9 mouse cellular contexts compared by ENCODE assay signal in the genomic region with DNA sequence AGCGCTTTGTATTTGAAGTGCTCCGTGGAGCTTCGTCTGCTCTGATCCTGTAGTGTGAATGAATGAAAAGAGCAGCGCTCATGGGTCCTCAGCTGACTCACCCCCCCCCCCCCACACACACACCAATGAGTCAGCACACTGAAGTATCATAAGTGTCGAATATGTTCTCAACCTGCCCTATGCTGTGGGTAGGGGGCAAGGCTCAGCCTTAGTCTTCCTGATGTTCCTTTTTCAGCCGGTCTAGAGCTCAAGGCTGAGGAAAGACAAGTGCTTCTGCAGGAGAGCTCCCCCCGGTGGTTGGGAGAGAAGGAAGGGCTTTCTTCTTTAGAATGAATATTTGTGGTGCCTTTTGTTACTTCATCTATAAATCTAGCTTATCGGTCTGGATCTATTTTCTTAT. TPM values are rescaled to one million over a fixed set of nuclear protein-coding genes. Genes with fewer than 3 reads are reported as not detected.
A peak's percentile ranks its signal among the peaks of the same experiment; 100 is the strongest.
DNase-seq lines count a peak whose midpoint lies in the region; ATAC-seq and TF ChIP-seq lines count a peak whose summit lies in the region.
"Had no signal": no experiment of that assay in that cellular context is flagged by ENCODE, and none has a peak within 500 bp of the region (broad histone marks: within the 10 kb centered on the region; RNA-seq: fewer than 3 reads in every experiment).

No protein-coding gene starts in this region.

- 62% methylated on average over 8 of the region's 8 CpGs for whole genome bisulfite sequencing in hindbrain, embryonic 10.5 days
- WGBS in hindbrain, embryonic 13.5 days: 59% methylated on average over 8 of the region's 8 CpGs
- WGBS in kidney, embryonic 15.5 days: 64% methylated on average over 8 of the region's 8 CpGs

- peak; percentile 6 for DNase-seq in hindbrain, embryonic 10.5 days (ENCODE audit: low spot score)
- peak; percentile 7 for DNase-seq in c-Kit-positive CD71-positive TER-119-negative erythroid progenitor cells, embryonic 14.5 days (ENCODE audit: low read depth)
- DNase-seq in spleen, adult 18-20 months: no peak
- DNase-seq in thymus, postnatal 0 days (ENCODE audit: low spot score): no peak

- no peaks in the 10 kb centered on the region for H3K36me3 ChIP-seq in hindbrain, embryonic 10.5 days
- H3K36me3 ChIP-seq in hindbrain, embryonic 13.5 days: no peaks in the 10 kb centered on the region
- no peaks in the 10 kb centered on the region for H3K36me3 ChIP-seq in ES-Bruce4 (ENCODE audit: control insufficient read depth, insufficient read depth, low read length, poor library complexity, severe bottlenecking)
- H3K36me3 ChIP-seq in kidney, embryonic 15.5 days: no peaks in the 10 kb centered on the region
- H3K36me3 ChIP-seq: neural tube, embryonic 13.5 days had no signal

- no peak overlapping the region for H3K9ac ChIP-seq in hindbrain, embryonic 13.5 days
- no peak overlapping the region for H3K9ac ChIP-seq in ES-Bruce4 (ENCODE audit: low read depth, poor library complexity, severe bottlenecking)
- no peak overlapping the region for H3K9ac ChIP-seq in kidney, embryonic 15.5 days
- H3K9ac ChIP-seq: neural tube, embryonic 13.5 days had no signal

- TF ChIP-seq CTCF in ES-Bruce4 (IDR thresholded peaks at IDR 0.05; ENCODE audit: low read depth, low read length): peak; percentile 43

- TF ChIP-seq EP300 in ES-Bruce4 (IDR thresholded peaks at IDR 0.05; ENCODE audit: insufficient read depth, low read depth, low read length): no peak

- ATAC-seq in hindbrain, embryonic 13.5 days (ENCODE audit: low FRiP score): no peak
- peak; percentile 52; the same call in 1 of the 2 replicates for ATAC-seq in kidney, embryonic 15.5 days (replicated peaks; ENCODE audit: low FRiP score)
- ATAC-seq in megakaryocyte-erythroid progenitor cell, adult 5-6 weeks (replicated peaks; ENCODE audit: low FRiP score, low TSS enrichment, poor library complexity, severe bottlenecking): peak; percentile 61

- H3K9me3 ChIP-seq in hindbrain, embryonic 10.5 days: no peaks in the 10 kb centered on the region
- H3K9me3 ChIP-seq in hindbrain, embryonic 13.5 days: no peaks in the 10 kb centered on the region
- H3K9me3 ChIP-seq in ES-Bruce4 (replicated peaks; ENCODE audit: control insufficient read depth, insufficient read depth, low read length, poor library complexity, severe bottlenecking): peaks cover 4% of the 10 kb centered on the region
- no peaks in the 10 kb centered on the region for H3K9me3 ChIP-seq in kidney, embryonic 15.5 days (replicated peaks)
- H3K9me3 ChIP-seq: neural tube, embryonic 13.5 days had no signal

- H3K27me3 ChIP-seq in hindbrain, embryonic 10.5 days (ENCODE audit: insufficient read depth, poor library complexity, severe bottlenecking): peaks cover 28% of the 10 kb centered on the region
- H3K27me3 ChIP-seq in hindbrain, embryonic 13.5 days: peaks cover 24% of the 10 kb centered on the region
- H3K27me3 ChIP-seq in ES-Bruce4 (ENCODE audit: control insufficient read depth, insufficient read depth, low read length, poor library complexity, severe bottlenecking): peaks cover 8% of the 10 kb centered on the region; the same call in 1 of the 2 replicates
- no peaks in the 10 kb centered on the region for H3K27me3 ChIP-seq in kidney, embryonic 15.5 days

- H3K27ac ChIP-seq in hindbrain, embryonic 10.5 days: no peak overlapping the region
- no peak overlapping the region for H3K27ac ChIP-seq in hindbrain, embryonic 13.5 days
- H3K27ac ChIP-seq in ES-Bruce4 (ENCODE audit: insufficient read depth, low read length): no peak overlapping the region
- no peak overlapping the region for H3K27ac ChIP-seq in kidney, embryonic 15.5 days
- H3K27ac ChIP-seq: neural tube, embryonic 13.5 days had no signal

- peaks cover 7% of the 10 kb centered on the region; the same call in 1 of the 2 replicates for H3K4me1 ChIP-seq in hindbrain, embryonic 10.5 days (replicated peaks)
- H3K4me1 ChIP-seq in hindbrain, embryonic 13.5 days (replicated peaks): 0 out of 2 replicates have a peak, but pooled peaks cover 3% of the 10 kb centered on the region
- H3K4me1 ChIP-seq in ES-Bruce4 (ENCODE audit: control insufficient read depth, insufficient read depth, low read length): no peaks in the 10 kb centered on the region
- no peaks in the 10 kb centered on the region for H3K4me1 ChIP-seq in kidney, embryonic 15.5 days

- no peak overlapping the region for H3K4me3 ChIP-seq in hindbrain, embryonic 10.5 days
- no peak overlapping the region for H3K4me3 ChIP-seq in hindbrain, embryonic 13.5 days
- no peak overlapping the region for H3K4me3 ChIP-seq in ES-Bruce4 (ENCODE audit: low read depth, low read length)
- H3K4me3 ChIP-seq in kidney, embryonic 15.5 days (replicated peaks): peak overlapping the region; percentile 17; the same call in 1 of the 2 replicates

- H3K4me2 ChIP-seq in hindbrain, embryonic 13.5 days: no peak overlapping the region
- H3K4me2 ChIP-seq in kidney, embryonic 15.5 days: peak overlapping the region; percentile 30; the same call in 1 of the 2 replicates

- TF ChIP-seq POLR2A in ES-Bruce4 (IDR thresholded peaks at IDR 0.05; ENCODE audit: insufficient read depth, low read length): no peak

RNA-seq across cellular contexts. Expression of gene Cftr, which starts 1.1 kb away (rescaled TPM):
- polyA plus RNA-seq in hindbrain, embryonic 10.5 days (2016; fragmentation: Nextera tagmentation; extraction: Ambion mirVana): 0.21 and 0.24 TPM in 2 replicates
- polyA plus RNA-seq in hindbrain, embryonic 13.5 days (2015; fragmentation: Nextera tagmentation; extraction: Ambion mirVana): 0.23 and 0.25 TPM in 2 replicates
- 0.37 TPM in 1 of 2 replicates, not detected in the other for polyA plus RNA-seq in ES-Bruce4 (2011; ENCODE audit: insufficient read depth, insufficient read length, low read depth, missing spikeins)
- 4.2 and 4.7 TPM in 2 replicates for polyA plus RNA-seq in kidney, embryonic 15.5 days (2015; fragmentation: Nextera tagmentation; extraction: Ambion mirVana)
- not detected in 2 replicates for total RNA-seq in megakaryocyte-erythroid progenitor cell, adult 5-6 weeks (2014; fragmentation: Nextera tagmentation)
- total RNA-seq in megakaryocyte-erythroid progenitor cell, adult 5-6 weeks (2017): not detected in 2 replicates
- 0.17 and 0.22 TPM in 2 replicates for polyA plus RNA-seq in thymus, postnatal 0 days (2015; fragmentation: Nextera tagmentation; extraction: Ambion mirVana)

Comparison
In these comparisons a context has a peak if more than half of its experiments do, and no peak if none do; other contexts are left out.
1. DNase-seq: peak in hindbrain, embryonic 10.5 days (single experiment) and c-Kit-positive CD71-positive TER-119-negative erythroid progenitor cells, embryonic 14.5 days (single experiment); none in spleen, adult 18-20 months (0 of 2) and thymus, postnatal 0 days (single experiment).